Mouse (Mus musculus): ENCODE results near the gene Cyb5rl.

DNA sequence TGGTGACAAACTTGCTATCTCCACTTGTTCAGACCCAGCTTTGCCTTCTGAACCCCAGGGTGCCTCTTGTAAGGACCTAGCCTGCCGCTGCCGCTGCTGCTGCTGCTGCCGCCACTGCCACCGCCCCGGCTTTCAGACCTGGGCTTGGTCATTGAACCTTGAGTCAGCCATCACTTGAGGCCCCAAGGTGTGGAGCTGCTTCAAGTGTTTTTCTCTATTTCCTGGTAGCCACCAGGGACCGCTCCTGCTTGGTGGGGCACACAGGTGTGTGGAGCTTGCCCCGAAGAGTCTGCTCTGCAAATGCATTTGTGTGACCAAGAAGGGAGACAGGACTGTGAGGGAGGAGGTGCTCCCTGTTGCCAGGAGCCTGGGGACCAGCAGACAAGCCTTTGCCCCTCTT is 41.9 kb upstream of the Cyb5rl start:
- TF ChIP-seq EP300 (IDR thresholded peaks at IDR 0.05; ENCODE audit: low read depth) (no peak), CTCF (IDR thresholded peaks at IDR 0.05; ENCODE audit: low read depth) (no peak)

Measured in liver, embryonic 14.5 days (tissue).